Comparison of ENCODE assay signal across 8 mouse cellular contexts in genomic region chr19:8940526-8941133, GRCm38 (mm10). TPM values are rescaled to one million over a fixed set of nuclear protein-coding genes. Genes with fewer than 3 reads are reported as not detected.
A peak's percentile ranks its signal among the peaks of the same experiment; 100 is the strongest.
DNase-seq lines count a peak whose midpoint lies in the region; ATAC-seq and TF ChIP-seq lines count a peak whose summit lies in the region.

No protein-coding gene starts in this region.

- no peak overlapping the region for H3K4me3 ChIP-seq in lung, postnatal 0 days (ENCODE audit: low read depth, low read length)
- H3K4me3 ChIP-seq in limb, embryonic 12.5 days (replicated peaks): peak overlapping the region; percentile 74
- peak overlapping the region; percentile 99; the same call in 1 of the 2 replicates for H3K4me3 ChIP-seq in stomach, embryonic 16.5 days (replicated peaks; ENCODE audit: low read length)
- H3K4me3 ChIP-seq in thymus, adult 2 months (ENCODE audit: control insufficient read depth, insufficient read depth, low read length): no peak overlapping the region

- H3K9ac ChIP-seq in lung, postnatal 0 days (replicated peaks; ENCODE audit: low read depth): peak overlapping the region; percentile 20
- peak overlapping the region; percentile 98; the same call in 1 of the 2 replicates for H3K9ac ChIP-seq in limb, embryonic 12.5 days (replicated peaks)
- H3K9ac ChIP-seq in stomach, embryonic 16.5 days (ENCODE audit: low read length): peak overlapping the region; percentile 62

- no peak for TF ChIP-seq CTCF in lung, postnatal 0 days (IDR thresholded peaks at IDR 0.05)
- TF ChIP-seq CTCF in thymus, adult 2 months (IDR thresholded peaks at IDR 0.05; ENCODE audit: borderline replicate concordance, control insufficient read depth, extremely low read depth, insufficient read depth, low read length, poor library complexity): no peak

- peak; percentile 73 for DNase-seq in cerebellum, adult 9-11 months
- DNase-seq in lung, postnatal 0 days (ENCODE audit: low spot score): no peak
- no peak for DNase-seq in lung, postnatal 36 days
- no peak for DNase-seq in spleen, postnatal 14 days (ENCODE audit: low spot score in 2 of 2)
- DNase-seq in thymus, adult 2 months: no peak

- ATAC-seq in cerebellum, adult (ENCODE audit: insufficient number of reproducible peaks, low FRiP score, low TSS enrichment): no peak
- ATAC-seq in lung, postnatal 0 days: no peak
- no peak for ATAC-seq in limb, embryonic 12.5 days (ENCODE audit: insufficient number of reproducible peaks, insufficient read depth, low FRiP score, low TSS enrichment, low read depth)
- ATAC-seq in stomach, embryonic 16.5 days (ENCODE audit: insufficient read depth, low FRiP score): no peak

- TF ChIP-seq EP300 in lung, postnatal 0 days (IDR thresholded peaks at IDR 0.05): no peak

- 0 out of 2 replicates have a peak, but pooled peaks cover 7% of the 10 kb centered on the region for H3K36me3 ChIP-seq in lung, postnatal 0 days (ENCODE audit: insufficient read depth, low read length)
- peaks cover 71% of the 10 kb centered on the region for H3K36me3 ChIP-seq in limb, embryonic 12.5 days
- H3K36me3 ChIP-seq in stomach, embryonic 16.5 days (ENCODE audit: control insufficient read depth, insufficient read depth, low read length): peaks cover under 1% of the 10 kb centered on the region; the same call in 1 of the 2 replicates
- peaks cover 16% of the 10 kb centered on the region for H3K36me3 ChIP-seq in thymus, adult 2 months (ENCODE audit: control insufficient read depth, insufficient read depth, low read length)

- no peak overlapping the region; the same call in 1 of the 2 replicates for H3K4me2 ChIP-seq in lung, postnatal 0 days (replicated peaks; ENCODE audit: low read depth, low read length)
- H3K4me2 ChIP-seq in limb, embryonic 12.5 days: peak overlapping the region; percentile 66
- H3K4me2 ChIP-seq in stomach, embryonic 16.5 days (ENCODE audit: low read depth, low read length): peak overlapping the region; percentile 70; the same call in 1 of the 2 replicates

- peaks cover 18% of the 10 kb centered on the region; the same call in 1 of the 2 replicates for H3K4me1 ChIP-seq in lung, postnatal 0 days (ENCODE audit: insufficient read depth, low read depth, low read length)
- peaks cover 34% of the 10 kb centered on the region for H3K4me1 ChIP-seq in limb, embryonic 12.5 days (replicated peaks)
- peaks cover 24% of the 10 kb centered on the region for H3K4me1 ChIP-seq in stomach, embryonic 16.5 days (ENCODE audit: control insufficient read depth, insufficient read depth, low read length)
- H3K4me1 ChIP-seq in thymus, adult 2 months (replicated peaks; ENCODE audit: control insufficient read depth, insufficient read depth, low read length): peaks cover 21% of the 10 kb centered on the region

- H3K27ac ChIP-seq in lung, postnatal 0 days (ENCODE audit: low read length): no peak overlapping the region
- peak overlapping the region; percentile 99 for H3K27ac ChIP-seq in limb, embryonic 12.5 days
- peak overlapping the region; percentile 76; the same call in 1 of the 2 replicates for H3K27ac ChIP-seq in stomach, embryonic 16.5 days (ENCODE audit: low read length)
- no peak overlapping the region for H3K27ac ChIP-seq in thymus, adult 2 months (ENCODE audit: control insufficient read depth, insufficient read depth, low read length)

- H3K9me3 ChIP-seq in lung, postnatal 0 days (ENCODE audit: low read length): no peaks in the 10 kb centered on the region
- no peaks in the 10 kb centered on the region for H3K9me3 ChIP-seq in limb, embryonic 12.5 days
- no peaks in the 10 kb centered on the region for H3K9me3 ChIP-seq in stomach, embryonic 16.5 days (replicated peaks; ENCODE audit: control insufficient read depth, low read length)

- TF ChIP-seq POLR2A in thymus, adult 2 months (IDR thresholded peaks at IDR 0.05; ENCODE audit: control insufficient read depth, extremely low read depth, insufficient read depth, low read length, poor library complexity): no peak

- 80% methylated on average over 15 of the region's 15 CpGs for WGBS in lung, postnatal 0 days
- WGBS in limb, embryonic 12.5 days: 77% methylated on average over 15 of the region's 15 CpGs
- WGBS in stomach, embryonic 16.5 days: 80% methylated on average over 15 of the region's 15 CpGs
- WGBS in thymus, adult 2 months: 90% methylated on average over 15 of the region's 15 CpGs

- no peaks in the 10 kb centered on the region for H3K27me3 ChIP-seq in lung, postnatal 0 days (replicated peaks; ENCODE audit: insufficient read depth, low read length)
- H3K27me3 ChIP-seq in limb, embryonic 12.5 days: no peaks in the 10 kb centered on the region
- H3K27me3 ChIP-seq in stomach, embryonic 16.5 days (ENCODE audit: control insufficient read depth, insufficient read depth, low read length): no peaks in the 10 kb centered on the region
- no peaks in the 10 kb centered on the region for H3K27me3 ChIP-seq in thymus, adult 2 months (ENCODE audit: control insufficient read depth, insufficient read depth, low read length)

RNA-seq across cellular contexts. Expression of gene Mta2, which starts 1.0 kb away (rescaled TPM):
- 81.8 and 84.7 TPM in 2 replicates for polyA plus RNA-seq in lung, postnatal 0 days (2015; fragmentation: Nextera tagmentation; extraction: Ambion mirVana)
- 227 and 231 TPM in 2 replicates for polyA plus RNA-seq in limb, embryonic 12.5 days (2016; fragmentation: Nextera tagmentation; extraction: Ambion mirVana)
- 142 and 149 TPM in 2 replicates for polyA plus RNA-seq in stomach, embryonic 16.5 days (2015; fragmentation: Nextera tagmentation; extraction: Ambion mirVana)
- 79.6 and 92.0 TPM in 2 replicates for polyA plus RNA-seq in thymus, adult 2 months (2012; rRNA removed)

RNA-seq across cellular contexts. Expression of gene Eml3, which starts 11.3 kb away (rescaled TPM):
- polyA plus RNA-seq in lung, postnatal 0 days (2015; fragmentation: Nextera tagmentation; extraction: Ambion mirVana): 28.6 and 30.5 TPM in 2 replicates
- 34.6 and 34.9 TPM in 2 replicates for polyA plus RNA-seq in limb, embryonic 12.5 days (2016; fragmentation: Nextera tagmentation; extraction: Ambion mirVana)
- 28.5 and 30.5 TPM in 2 replicates for polyA plus RNA-seq in stomach, embryonic 16.5 days (2015; fragmentation: Nextera tagmentation; extraction: Ambion mirVana)
- 72.3 and 73.1 TPM in 2 replicates for polyA plus RNA-seq in thymus, adult 2 months (2012; rRNA removed)

RNA-seq across cellular contexts. Expression of gene Rom1, which starts 11.5 kb away (rescaled TPM):
- 4.9 and 5.7 TPM in 2 replicates for polyA plus RNA-seq in lung, postnatal 0 days (2015; fragmentation: Nextera tagmentation; extraction: Ambion mirVana)
- 2.4 and 2.6 TPM in 2 replicates for polyA plus RNA-seq in limb, embryonic 12.5 days (2016; fragmentation: Nextera tagmentation; extraction: Ambion mirVana)
- 2.8 and 3.1 TPM in 2 replicates for polyA plus RNA-seq in stomach, embryonic 16.5 days (2015; fragmentation: Nextera tagmentation; extraction: Ambion mirVana)
- 11.9 and 13.5 TPM in 2 replicates for polyA plus RNA-seq in thymus, adult 2 months (2012; rRNA removed)

RNA-seq across cellular contexts. Expression of gene Tut1, which starts 13.0 kb away (rescaled TPM):
- 12.8 and 13.6 TPM in 2 replicates for polyA plus RNA-seq in lung, postnatal 0 days (2015; fragmentation: Nextera tagmentation; extraction: Ambion mirVana)
- 37.9 and 39.7 TPM in 2 replicates for polyA plus RNA-seq in limb, embryonic 12.5 days (2016; fragmentation: Nextera tagmentation; extraction: Ambion mirVana)
- polyA plus RNA-seq in stomach, embryonic 16.5 days (2015; fragmentation: Nextera tagmentation; extraction: Ambion mirVana): 30.0 and 34.9 TPM in 2 replicates
- polyA plus RNA-seq in thymus, adult 2 months (2012; rRNA removed): 39.4 and 42.0 TPM in 2 replicates

RNA-seq across cellular contexts. Expression of gene B3gat3, which starts 20.5 kb away (rescaled TPM):
- polyA plus RNA-seq in lung, postnatal 0 days (2015; fragmentation: Nextera tagmentation; extraction: Ambion mirVana): 39.5 and 39.6 TPM in 2 replicates
- 53.5 and 53.6 TPM in 2 replicates for polyA plus RNA-seq in limb, embryonic 12.5 days (2016; fragmentation: Nextera tagmentation; extraction: Ambion mirVana)
- 37.2 and 39.0 TPM in 2 replicates for polyA plus RNA-seq in stomach, embryonic 16.5 days (2015; fragmentation: Nextera tagmentation; extraction: Ambion mirVana)
- polyA plus RNA-seq in thymus, adult 2 months (2012; rRNA removed): 102 and 106 TPM in 2 replicates

Comparison
In these comparisons a context has a peak if more than half of its experiments do, and no peak if none do; other contexts are left out.
1. H3K27ac ChIP-seq: peak in limb, embryonic 12.5 days (single experiment) and stomach, embryonic 16.5 days (single experiment); none in lung, postnatal 0 days (single experiment) and thymus, adult 2 months (single experiment).
2. H3K4me3 ChIP-seq: peak in limb, embryonic 12.5 days (single experiment) and stomach, embryonic 16.5 days (single experiment); none in lung, postnatal 0 days (single experiment) and thymus, adult 2 months (single experiment).
3. H3K9ac ChIP-seq: peak in every context shown above with its lines; median percentile 98 in limb, embryonic 12.5 days; 62 in stomach, embryonic 16.5 days; 20 in lung, postnatal 0 days.